Mouse (Mus musculus) limb, embryonic 14.5 days (tissue): ENCODE measurements around the gene Ccr1. TPM values are rescaled to one million over a fixed set of nuclear protein-coding genes. Genes with fewer than 3 reads are reported as not detected.
A peak's percentile ranks its signal among the peaks of the same experiment; 100 is the strongest.
"Not testable (repeated sequence)": the region's sequence is repeated elsewhere in the genome, so short reads cannot be mapped to it uniquely, and the experiment has no call there.

Experiments used
- ATAC-seq: fragments of 200-750 bp; cut with Nextera tagmentation; 2 replicates; pipeline ENCODE4 v1.8.0; 2017; ENCODE audit warnings: low read depth, moderate number of reproducible peaks, moderate TSS enrichment; ENCODE audit not compliant: low FRiP score
- DNase-seq: peaks from one replicate; pipeline ENCODE4 v3.0.0-alpha.2; 2015; ENCODE audit warnings: low spot score
- H3K27ac ChIP-seq: fragments of 300-500 bp; sonication (generic); replicated peaks from 2 replicates; pipeline ENCODE4 v1.5.1; 2014; ENCODE audit warnings: low read depth, mild to moderate bottlenecking, low read length, moderate library complexity, mixed read lengths
- H3K27me3 ChIP-seq: fragments of 300-500 bp; sonication (generic); 2 replicates; pipeline ENCODE4 v1.6.1; 2014; ENCODE audit warnings: low read length, mixed read lengths; ENCODE audit not compliant: control insufficient read depth, insufficient read depth
- H3K36me3 ChIP-seq: fragments of 300-500 bp; sonication (generic); 2 replicates; pipeline ENCODE4 v1.6.1; 2014; ENCODE audit warnings: mild to moderate bottlenecking, low read length, moderate library complexity, mixed read lengths; ENCODE audit not compliant: control insufficient read depth, insufficient read depth
- H3K4me1 ChIP-seq: fragments of 300-500 bp; sonication (generic); 2 replicates; pipeline ENCODE4 v1.6.1; 2014; ENCODE audit warnings: antibody characterized with exemption, low read length, mixed read lengths; ENCODE audit not compliant: control insufficient read depth, insufficient read depth
- H3K4me2 ChIP-seq: fragments of 300-500 bp; sonication (generic); replicated peaks from 2 replicates; pipeline ENCODE4 v1.6.1; 2014; ENCODE audit warnings: low read depth, mild to moderate bottlenecking, low read length, moderate library complexity; ENCODE audit not compliant: severe bottlenecking
- H3K4me3 ChIP-seq: fragments of 300-500 bp; sonication (generic); replicated peaks from 2 replicates; pipeline ENCODE4 v1.5.1; 2014; ENCODE audit warnings: low read length
- H3K9ac ChIP-seq: fragments of 300-500 bp; sonication (generic); 2 replicates; pipeline ENCODE4 v1.6.1; 2014; ENCODE audit warnings: mild to moderate bottlenecking, low read depth, low read length, moderate library complexity; ENCODE audit not compliant: severe bottlenecking
- H3K9me3 ChIP-seq: fragments of 300-500 bp; sonication (generic); 2 replicates; pipeline ENCODE4 v1.6.1; 2016; ENCODE audit warnings: low read length; ENCODE audit not compliant: control insufficient read depth
- POLR2A ChIP-seq: fragments of 200-500 bp; IDR thresholded peaks from 2 replicates; pipeline ENCODE4 v1.8.0; 2012; ENCODE audit warnings: inconsistent platforms, mild to moderate bottlenecking, moderate library complexity, borderline replicate concordance; ENCODE audit not compliant: insufficient read depth, insufficient read length; ENCODE audit errors: extremely low read depth
- WGBS: fragments of 180-500 bp; shearing (Covaris S2); extraction: QIAGEN DNeasy Blood & Tissue Kit; methylation state at CpG from one replicate; pipeline ENCODE4 v1.1.7; 2014; 5-methylcytosine and 5-hydroxymethylcytosine counted together
- polyA plus RNA-seq, 2 experiments: library from polyadenylated mRNA; depleted of rRNA in 1 of 2; stranded (reverse) in 1 of 2; unstranded in 1 of 2; fragments of >200 nt; fragmentation: Nextera tagmentation in 1 of 2; extraction: Ambion mirVana in 1 of 2; gene quantifications; 2 replicates each; pipeline versions ENCODE4 v1.2.1 to v1.2.3; 2012 to 2014

Ccr1 gene
- polyA plus RNA-seq, 2 experiments, result 3.2 to 3.4 TPM

DNA sequence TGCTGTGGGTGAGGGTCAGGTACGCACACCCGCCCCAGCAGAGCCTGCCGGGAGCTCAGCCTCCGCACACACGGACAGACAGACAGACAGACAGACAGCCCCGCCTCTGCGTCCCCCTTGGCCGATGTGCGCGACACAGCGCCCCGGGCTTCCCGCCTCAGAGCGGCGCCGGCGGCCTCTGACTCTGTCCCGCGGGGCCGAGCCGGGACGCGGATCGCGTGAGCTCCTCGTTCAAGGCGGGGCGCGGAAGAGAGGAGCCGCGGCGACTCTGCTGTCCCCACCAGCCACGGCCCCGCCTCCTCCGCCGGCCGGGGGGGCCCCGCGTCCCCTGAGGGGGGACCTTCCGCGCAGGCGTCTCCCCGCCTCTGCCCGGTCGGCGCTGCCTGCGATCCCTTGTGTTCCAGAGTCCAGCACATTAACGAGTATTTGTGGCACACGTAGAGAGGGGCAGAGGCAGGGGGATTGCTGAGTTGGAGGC lies 43.9 kb downstream of the Ccr1 start:
- no peak for TF ChIP-seq POLR2A
- H3K9me3 ChIP-seq, result no peaks in the 10 kb centered on the region
- peaks cover 11% of the 10 kb centered on the region for H3K27me3 ChIP-seq
- ATAC-seq, result peak; percentile 81
- peak overlapping the region; percentile 77 for H3K27ac ChIP-seq
- H3K4me2 ChIP-seq, result peak overlapping the region; percentile 73
- peak; percentile 73 for DNase-seq
- H3K36me3 ChIP-seq, result no peaks in the 10 kb centered on the region
- WGBS, result 0% methylated on average over 29 of the region's 49 CpGs
- peak overlapping the region; percentile 54 for H3K4me3 ChIP-seq
- no peaks in the 10 kb centered on the region for H3K4me1 ChIP-seq
- H3K9ac ChIP-seq, result peak overlapping the region; percentile 61

DNA sequence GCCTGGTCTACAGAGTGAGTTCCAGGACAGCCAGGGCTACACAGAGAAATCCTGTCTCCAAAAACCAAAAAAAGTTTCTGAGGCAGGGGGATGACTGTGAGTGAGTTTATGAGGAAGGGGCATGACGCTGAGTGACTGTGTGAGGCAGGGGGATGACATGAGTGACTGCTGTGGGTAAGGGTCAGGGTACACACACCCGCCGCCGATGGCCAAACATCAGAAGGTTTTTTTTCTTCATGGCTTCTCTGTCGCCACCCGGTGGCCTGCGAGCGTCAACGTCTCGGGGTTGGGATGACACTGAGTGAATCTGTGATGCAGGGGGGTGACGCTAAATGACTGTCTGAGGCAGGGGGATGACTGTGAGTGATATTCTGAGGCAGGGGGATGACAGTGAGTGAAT lies 44.5 kb downstream of the Ccr1 start:
- ATAC-seq (peak; percentile 46; the same call in 1 of the 2 replicates), DNase-seq (peak; percentile 51)
- H3K36me3 ChIP-seq, H3K4me1 ChIP-seq, H3K27ac ChIP-seq, H3K9me3 ChIP-seq, H3K9ac ChIP-seq: not testable (repeated sequence)
- 0% methylated on average over 11 of the region's 11 CpGs for WGBS
- H3K27me3 ChIP-seq, result peaks cover 11% of the 10 kb centered on the region
- peak overlapping the region; percentile 54 for H3K4me3 ChIP-seq
- H3K4me2 ChIP-seq, result peak overlapping the region; percentile 73

DNA sequence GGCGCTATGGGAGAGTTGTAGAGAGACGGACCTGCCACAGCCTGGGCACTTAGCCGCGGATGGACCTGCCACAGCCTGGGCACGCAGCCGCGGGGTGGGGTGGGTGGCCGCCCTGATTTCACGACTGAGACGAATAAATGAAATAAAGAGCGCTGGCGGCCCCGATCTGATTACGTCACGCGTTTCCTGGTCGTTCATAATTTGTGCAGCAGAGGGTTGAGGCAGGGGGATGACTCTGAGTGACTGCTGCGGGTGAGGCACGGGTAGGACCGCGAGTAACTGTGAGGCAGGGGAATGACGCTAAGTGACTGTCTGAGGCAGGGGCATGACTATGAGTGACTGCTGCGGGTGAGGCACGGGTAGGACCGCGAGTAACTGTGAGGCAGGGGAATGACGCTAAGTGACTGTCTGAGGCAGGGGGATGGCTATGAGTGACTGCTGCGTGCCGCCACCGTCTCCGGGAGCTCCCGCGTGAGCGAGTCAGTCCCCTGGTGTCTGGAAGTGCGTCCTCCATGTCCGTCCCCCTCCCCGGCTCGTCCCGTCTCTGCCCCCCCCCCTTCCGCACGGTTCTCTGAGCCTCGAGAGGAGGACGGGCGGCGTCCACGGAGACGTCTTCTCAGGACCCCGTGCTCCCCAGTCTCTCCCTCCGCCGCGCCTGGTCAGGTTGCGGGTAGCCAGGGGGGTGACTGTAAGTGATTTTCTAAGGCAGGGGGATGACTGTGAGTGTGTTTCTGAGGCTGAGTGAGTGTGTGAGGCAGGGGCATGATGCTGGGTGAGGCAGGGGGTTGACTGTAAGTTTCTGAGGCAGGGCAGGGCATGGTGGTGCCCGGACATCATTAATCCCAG lies 45.1 kb downstream of the Ccr1 start:
- ATAC-seq, result no peak
- peak overlapping the region; percentile 12; the same call in 1 of the 2 replicates for H3K9ac ChIP-seq

More for the DNA sequence above, 45.1 kb downstream of the Ccr1 start:
- TF ChIP-seq POLR2A, result no peak
- no peaks in the 10 kb centered on the region for H3K4me1 ChIP-seq
- peak; percentile 31 for DNase-seq
- H3K9me3 ChIP-seq, result no peaks in the 10 kb centered on the region
- under 1% methylated on average over 40 of the region's 53 CpGs for WGBS
- H3K4me2 ChIP-seq, result peak overlapping the region; percentile 73
- no peaks in the 10 kb centered on the region for H3K36me3 ChIP-seq
- H3K27me3 ChIP-seq, result peaks cover 11% of the 10 kb centered on the region
- peak overlapping the region; percentile 35 for H3K4me3 ChIP-seq
- no peak overlapping the region for H3K27ac ChIP-seq

Other genes starting within 250 kb of the Ccr1 start
- 0.09 and 0.10 TPM in 2 replicates for gene Cxcr6, start 162.2 kb downstream of the Ccr1 start, polyA plus RNA-seq (2012; rRNA removed)
- 0.44 and 0.70 TPM in 2 replicates for gene Cxcr6, start 162.2 kb downstream of the Ccr1 start, polyA plus RNA-seq (2014; fragmentation: Nextera tagmentation; extraction: Ambion mirVana)
- 10.7 TPM in 2 replicates for gene Fyco1, start 116.8 kb downstream of the Ccr1 start, polyA plus RNA-seq (2012; rRNA removed)
- gene Fyco1, start 116.8 kb downstream of the Ccr1 start, polyA plus RNA-seq (2014; fragmentation: Nextera tagmentation; extraction: Ambion mirVana), result 12.6 and 14.1 TPM in 2 replicates
- gene Xcr1, start 106.7 kb downstream of the Ccr1 start, polyA plus RNA-seq (2012; rRNA removed), result 0.01 TPM in 1 of 2 replicates, not detected in the other
- not detected in 2 replicates for gene Xcr1, start 106.7 kb downstream of the Ccr1 start, polyA plus RNA-seq (2014; fragmentation: Nextera tagmentation; extraction: Ambion mirVana)
- gene Ccr1l1, start 9.7 kb upstream of the Ccr1 start, polyA plus RNA-seq (2012; rRNA removed), result 0.10 TPM in 1 of 2 replicates, not detected in the other
- gene Ccr1l1, start 9.7 kb upstream of the Ccr1 start, polyA plus RNA-seq (2014; fragmentation: Nextera tagmentation; extraction: Ambion mirVana), result not detected in 2 replicates
- gene Ccr3, start 53.3 kb upstream of the Ccr1 start, polyA plus RNA-seq (2012; rRNA removed), result 0.03 and 0.04 TPM in 2 replicates
- gene Ccr3, start 53.3 kb upstream of the Ccr1 start, polyA plus RNA-seq (2014; fragmentation: Nextera tagmentation; extraction: Ambion mirVana), result 0.17 TPM in 1 of 2 replicates, not detected in the other
- 3.0 and 3.2 TPM in 2 replicates for gene Ccr2, start 133.3 kb upstream of the Ccr1 start, polyA plus RNA-seq (2012; rRNA removed)
- 4.0 and 5.4 TPM in 2 replicates for gene Ccr2, start 133.3 kb upstream of the Ccr1 start, polyA plus RNA-seq (2014; fragmentation: Nextera tagmentation; extraction: Ambion mirVana)
- gene Ccr5, start 152.9 kb upstream of the Ccr1 start, polyA plus RNA-seq (2012; rRNA removed), result 1.4 and 1.5 TPM in 2 replicates
- gene Ccr5, start 152.9 kb upstream of the Ccr1 start, polyA plus RNA-seq (2014; fragmentation: Nextera tagmentation; extraction: Ambion mirVana), result 1.0 and 1.3 TPM in 2 replicates